In the genomic region with DNA sequence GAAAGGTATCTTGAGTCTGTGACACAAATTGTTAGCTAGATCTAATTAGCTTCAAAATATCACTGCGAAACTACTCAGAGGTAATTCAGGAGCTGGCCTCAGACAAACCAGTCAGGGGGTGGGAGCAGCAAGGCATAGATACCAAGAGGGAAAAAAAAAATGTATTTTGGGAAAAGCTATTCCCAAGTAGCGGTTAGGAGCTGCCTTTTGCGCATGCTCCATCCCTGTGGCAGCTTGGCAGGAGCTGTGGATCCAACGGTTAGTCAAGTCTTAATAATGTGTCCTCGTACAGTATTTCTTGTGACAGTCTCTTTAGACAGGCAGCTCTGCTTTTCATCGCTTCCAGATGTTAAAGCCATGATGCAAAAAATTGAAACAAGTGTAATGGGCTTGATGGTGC, we compare ENCODE assay signal across 17 mouse cellular contexts.
DNase-seq lines count a peak whose midpoint lies in the region; ATAC-seq and TF ChIP-seq lines count a peak whose summit lies in the region.
"Had no signal": no experiment of that assay in that cellular context is flagged by ENCODE, and none has a peak within 500 bp of the region (broad histone marks: within the 10 kb centered on the region; RNA-seq: fewer than 3 reads in every experiment).

No protein-coding gene starts in this region.

- no peak for ATAC-seq in hindbrain, postnatal 0 days
- ATAC-seq: intestine, postnatal 0 days had no signal

- no peaks in the 10 kb centered on the region for H3K9me3 ChIP-seq in hindbrain, postnatal 0 days (ENCODE audit: low read length)
- no peaks in the 10 kb centered on the region for H3K9me3 ChIP-seq in hindbrain, embryonic 10.5 days
- H3K9me3 ChIP-seq: limb, embryonic 13.5 days had no signal

- no peak overlapping the region for H3K9ac ChIP-seq in hindbrain, postnatal 0 days (replicated peaks; ENCODE audit: low read length)
- H3K9ac ChIP-seq: limb, embryonic 13.5 days had no signal

- no peak overlapping the region for H3K4me2 ChIP-seq in hindbrain, postnatal 0 days (ENCODE audit: low read depth, low read length)
- H3K4me2 ChIP-seq: heart, embryonic 11.5 days; limb, embryonic 13.5 days; midbrain, embryonic 11.5 days had no signal

- no peak for TF ChIP-seq CTCF in hindbrain, postnatal 0 days (IDR thresholded peaks at IDR 0.05; ENCODE audit: low read depth)

- no peaks in the 10 kb centered on the region for H3K27me3 ChIP-seq in hindbrain, postnatal 0 days (ENCODE audit: insufficient read depth, low read length)
- no peaks in the 10 kb centered on the region for H3K27me3 ChIP-seq in hindbrain, embryonic 10.5 days (ENCODE audit: insufficient read depth, poor library complexity, severe bottlenecking)
- H3K27me3 ChIP-seq: limb, embryonic 13.5 days had no signal

- no peaks in the 10 kb centered on the region for H3K4me1 ChIP-seq in hindbrain, postnatal 0 days (ENCODE audit: insufficient read depth, low read length)
- no peaks in the 10 kb centered on the region for H3K4me1 ChIP-seq in hindbrain, embryonic 10.5 days (replicated peaks)
- H3K4me1 ChIP-seq: limb, embryonic 13.5 days had no signal

- intact Hi-C loops in left cerebral cortex, postnatal 25 days (cut with DNase I): no loop called here

- 73% methylated on average over 6 of the region's 6 CpGs for WGBS in hindbrain, postnatal 0 days
- WGBS in hindbrain, embryonic 10.5 days: 84% methylated on average over 6 of the region's 6 CpGs

- no peaks in the 10 kb centered on the region for H3K36me3 ChIP-seq in hindbrain, postnatal 0 days (ENCODE audit: insufficient read depth, low read length)
- no peaks in the 10 kb centered on the region for H3K36me3 ChIP-seq in hindbrain, embryonic 10.5 days
- H3K36me3 ChIP-seq: limb, embryonic 13.5 days had no signal

- no peak overlapping the region for H3K27ac ChIP-seq in hindbrain, postnatal 0 days
- no peak overlapping the region for H3K27ac ChIP-seq in hindbrain, embryonic 10.5 days
- H3K27ac ChIP-seq: limb, embryonic 13.5 days had no signal

- DNase-seq in hindbrain, postnatal 0 days (ENCODE audit: low spot score): peak; percentile 29
- DNase-seq in hindbrain, embryonic 10.5 days (ENCODE audit: low spot score): no peak
- peak; percentile 49 for DNase-seq in right cerebral cortex, adult 18-20 months
- DNase-seq in right cerebral cortex, postnatal 36 days (ENCODE audit: low spot score in 2 of 2): no peak
- peak; percentile 44 to 63 for DNase-seq in left cerebral cortex, postnatal 25 days (ENCODE audit: low spot score in 2 of 2)
- no peak for DNase-seq in thymus, postnatal 25 days
- no peak for DNase-seq in cerebellum, postnatal 4 days (ENCODE audit: low spot score in 2 of 2)
- DNase-seq: cerebellum, adult 9-10 months; gastrocnemius, postnatal 10 days; heart, postnatal 36 days; kidney, postnatal 14 days; lung, postnatal 36 days; thymus, adult 2 months had no signal

- no peak overlapping the region for H3K4me3 ChIP-seq in hindbrain, postnatal 0 days (ENCODE audit: low read length)
- no peak overlapping the region for H3K4me3 ChIP-seq in hindbrain, embryonic 10.5 days
- H3K4me3 ChIP-seq: limb, embryonic 13.5 days had no signal

Comparison
In these comparisons a context has a peak if more than half of its experiments do, and no peak if none do; other contexts are left out.
1. DNase-seq: peak in hindbrain, postnatal 0 days (single experiment), right cerebral cortex, adult 18-20 months (single experiment) and left cerebral cortex, postnatal 25 days (2 of 2); none in hindbrain, embryonic 10.5 days (single experiment), right cerebral cortex, postnatal 36 days (0 of 2), thymus, postnatal 25 days (single experiment) and cerebellum, postnatal 4 days (0 of 2).